Mouse (Mus musculus): ENCODE measurements around the gene Soat2. TPM values are rescaled to one million over a fixed set of nuclear protein-coding genes. Genes with fewer than 3 reads are reported as not detected.

Gene Soat2
- polyA plus RNA-seq, 1 experiment from 2014 or later = 0.16 TPM

DNA sequence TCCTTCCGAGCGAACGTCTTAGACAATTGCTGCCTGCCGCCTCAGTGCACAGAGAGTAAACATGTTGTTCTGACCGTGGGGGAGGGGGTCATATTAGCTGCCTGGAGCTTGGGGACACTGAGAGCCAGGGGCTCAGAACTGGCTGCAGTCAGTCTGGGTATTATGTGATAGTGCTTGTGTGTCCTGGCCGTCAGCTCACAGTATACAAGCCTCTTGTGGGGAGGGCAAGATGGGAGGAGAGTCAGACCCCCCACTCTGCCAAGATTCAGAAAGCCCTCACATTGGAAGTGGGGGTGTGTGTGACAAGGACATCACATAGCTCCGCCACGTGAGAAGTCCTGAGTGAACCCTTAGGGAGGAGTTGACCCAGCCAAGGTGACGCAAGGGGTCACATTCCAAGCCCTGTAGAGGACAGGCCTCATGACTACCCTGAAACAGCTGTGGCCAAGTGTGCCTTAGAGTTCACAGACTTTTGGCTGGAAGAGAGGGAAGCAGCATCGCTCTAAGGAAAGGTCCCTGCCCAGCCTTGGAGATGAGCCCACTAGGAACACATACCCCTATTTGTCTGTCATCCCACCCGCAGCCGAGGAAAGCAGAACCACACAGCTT lies 46.3 kb upstream of the Soat2 start:
- peak; percentile 39 for ATAC-seq (ENCODE audit: insufficient read depth)

GRCm38 (mm10) chr15:102105360-102105759 lies 45.0 kb upstream of the Soat2 start:
- H3K4me2 ChIP-seq = peak overlapping the region; percentile 54
- WGBS = 23% methylated on average over 5 of the region's 5 CpGs
- H3K27me3 ChIP-seq (ENCODE audit: insufficient read depth, low read length) = no peaks in the 10 kb centered on the region
- peaks cover 46% of the 10 kb centered on the region for H3K4me1 ChIP-seq (ENCODE audit: insufficient read depth)
- no peak overlapping the region for H3K9ac ChIP-seq
- H3K36me3 ChIP-seq (ENCODE audit: insufficient read depth) = peaks cover 54% of the 10 kb centered on the region
- H3K4me3 ChIP-seq (ENCODE audit: low read depth, low read length) = 0 out of 2 replicates have a peak overlapping the region, but pooled peaks have one; percentile 0
- peak overlapping the region; percentile 3; the same call in 1 of the 2 replicates for H3K27ac ChIP-seq (ENCODE audit: low read depth)
- no peak for ATAC-seq (ENCODE audit: insufficient read depth)
- no peaks in the 10 kb centered on the region for H3K9me3 ChIP-seq (ENCODE audit: low read depth, low read length)
- peak; percentile 65 for DNase-seq
- no peak for TF ChIP-seq CTCF (IDR thresholded peaks at IDR 0.05; ENCODE audit: low read depth)

More for the DNA sequence above, 46.3 kb upstream of the Soat2 start:
- peak; percentile 83 for DNase-seq
- Histone ChIP-seq H3K27ac (ENCODE audit: low read depth) (peak overlapping the region; percentile 98), H3K36me3 (ENCODE audit: insufficient read depth) (peaks cover 41% of the 10 kb centered on the region), H3K27me3 (ENCODE audit: insufficient read depth, low read length) (no peaks in the 10 kb centered on the region), H3K4me3 (ENCODE audit: low read depth, low read length) (peak overlapping the region; percentile 48), H3K9ac (peak overlapping the region; percentile 64), H3K9me3 (ENCODE audit: low read depth, low read length) (no peaks in the 10 kb centered on the region), H3K4me1 (ENCODE audit: insufficient read depth) (peaks cover 48% of the 10 kb centered on the region), H3K4me2 (peak overlapping the region; percentile 80)
- WGBS = 10% methylated on average over 12 of the region's 12 CpGs
- TF ChIP-seq CTCF (IDR thresholded peaks at IDR 0.05; ENCODE audit: low read depth) = no peak

- no peaks in the 10 kb centered on the region for H3K27me3 ChIP-seq (ENCODE audit: insufficient read depth, low read length)
- peak; percentile 30 for DNase-seq
- H3K4me2 ChIP-seq = peak overlapping the region; percentile 54
- 35% methylated on average over 18 of the region's 18 CpGs for WGBS
- peak overlapping the region; percentile 24; the same call in 1 of the 2 replicates for H3K4me3 ChIP-seq (ENCODE audit: low read depth, low read length)
- no peaks in the 10 kb centered on the region for H3K9me3 ChIP-seq (ENCODE audit: low read depth, low read length)
- H3K36me3 ChIP-seq (ENCODE audit: insufficient read depth) = peaks cover 60% of the 10 kb centered on the region
- ATAC-seq (ENCODE audit: insufficient read depth) = no peak
- peaks cover 46% of the 10 kb centered on the region for H3K4me1 ChIP-seq (ENCODE audit: insufficient read depth)
- H3K27ac ChIP-seq (ENCODE audit: low read depth) = peak overlapping the region; percentile 24; the same call in 1 of the 2 replicates
- peak; percentile 46 for TF ChIP-seq CTCF (IDR thresholded peaks at IDR 0.05; ENCODE audit: low read depth)
- no peak overlapping the region for H3K9ac ChIP-seq
Observed at GRCm38 (mm10) chr15:102105764-102106730, 44.3 kb upstream of the Soat2 start.

GRCm38 (mm10) chr15:102106754-102107456 lies 43.4 kb upstream of the Soat2 start:
- Histone ChIP-seq H3K4me3 (ENCODE audit: low read depth, low read length) (peak overlapping the region; percentile 24), H3K36me3 (ENCODE audit: insufficient read depth) (peaks cover 69% of the 10 kb centered on the region), H3K9me3 (ENCODE audit: low read depth, low read length) (no peaks in the 10 kb centered on the region), H3K4me2 (peak overlapping the region; percentile 54), H3K27ac (ENCODE audit: low read depth) (no peak overlapping the region), H3K4me1 (ENCODE audit: insufficient read depth) (peaks cover 37% of the 10 kb centered on the region), H3K9ac (no peak overlapping the region), H3K27me3 (ENCODE audit: insufficient read depth, low read length) (no peaks in the 10 kb centered on the region)
- no peak for TF ChIP-seq CTCF (IDR thresholded peaks at IDR 0.05; ENCODE audit: low read depth)
- 25% methylated on average over 38 of the region's 38 CpGs for WGBS
- DNase-seq (peak; percentile 23), ATAC-seq (ENCODE audit: insufficient read depth) (no peak)

GRCm38 (mm10) chr15:102107689-102108573 lies 42.4 kb upstream of the Soat2 start:
- no peak overlapping the region for H3K27ac ChIP-seq (ENCODE audit: low read depth)
- H3K36me3 ChIP-seq (ENCODE audit: insufficient read depth) = peaks cover 79% of the 10 kb centered on the region
- H3K4me3 ChIP-seq (ENCODE audit: low read depth, low read length) = no peak overlapping the region
- peaks cover 27% of the 10 kb centered on the region for H3K4me1 ChIP-seq (ENCODE audit: insufficient read depth)
- WGBS = 43% methylated on average over 13 of the region's 13 CpGs
- peak; percentile 88 for DNase-seq
- peak; percentile 85 for TF ChIP-seq CTCF (IDR thresholded peaks at IDR 0.05; ENCODE audit: low read depth)
- no peaks in the 10 kb centered on the region for H3K27me3 ChIP-seq (ENCODE audit: insufficient read depth, low read length)
- H3K9ac ChIP-seq = no peak overlapping the region
- ATAC-seq (ENCODE audit: insufficient read depth) = no peak
- H3K9me3 ChIP-seq (ENCODE audit: low read depth, low read length) = no peaks in the 10 kb centered on the region
- H3K4me2 ChIP-seq = peak overlapping the region; percentile 54
